Mouse (Mus musculus): ENCODE data around the gene Thada. TPM values are rescaled to one million over a fixed set of nuclear protein-coding genes. Genes with fewer than 3 reads are reported as not detected.
"Not testable (repeated sequence)": the region's sequence is repeated elsewhere in the genome, so short reads cannot be mapped to it uniquely, and the experiment has no call there.

Thada gene
- polyA plus RNA-seq, 1 experiment from 2014 or later: 2.3 TPM

DNA sequence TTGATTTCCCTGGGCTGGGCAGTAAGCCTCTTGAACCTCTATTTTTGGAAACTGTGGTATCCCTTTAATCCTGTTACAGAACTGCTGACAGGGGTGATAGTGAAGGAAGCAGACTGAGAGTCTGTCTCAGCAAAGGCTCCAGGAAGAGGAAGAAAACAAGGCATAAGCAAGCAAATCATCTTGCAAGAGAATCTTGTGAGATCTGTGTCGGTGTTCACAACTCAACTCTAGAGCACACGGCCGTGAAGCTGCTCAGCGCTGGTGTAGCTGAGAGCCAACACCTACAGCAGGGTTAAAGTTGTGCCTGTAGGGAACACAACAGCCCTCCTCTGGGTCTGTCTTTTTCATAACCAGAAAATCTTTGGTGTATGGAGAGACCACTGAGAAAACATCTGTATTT is 172.8 kb downstream of the Thada start:
- ATAC-seq (no peak), DNase-seq (ENCODE audit: low spot score) (peak; percentile 18)
- no peak for TF ChIP-seq CTCF (IDR thresholded peaks at IDR 0.05)
- TF ChIP-seq EP300 (IDR thresholded peaks at IDR 0.05): no peak
- H3K27ac ChIP-seq (ENCODE audit: low read length): peak overlapping the region; percentile 47; the same call in 1 of the 2 replicates
- no peak overlapping the region for H3K9ac ChIP-seq (replicated peaks; ENCODE audit: low read depth)
- H3K4me1 ChIP-seq (ENCODE audit: insufficient read depth, low read depth, low read length): peaks cover 3% of the 10 kb centered on the region; the same call in 1 of the 2 replicates
- H3K36me3 ChIP-seq (ENCODE audit: insufficient read depth, low read length): no peaks in the 10 kb centered on the region
- 63% methylated on average over 4 of the region's 4 CpGs for WGBS
- no peak overlapping the region for H3K4me3 ChIP-seq (ENCODE audit: low read depth, low read length)
- no peak overlapping the region for H3K4me2 ChIP-seq (replicated peaks; ENCODE audit: low read depth, low read length)
- H3K9me3 ChIP-seq (ENCODE audit: low read length): no peaks in the 10 kb centered on the region
- no peaks in the 10 kb centered on the region for H3K27me3 ChIP-seq (replicated peaks; ENCODE audit: insufficient read depth, low read length)

DNA sequence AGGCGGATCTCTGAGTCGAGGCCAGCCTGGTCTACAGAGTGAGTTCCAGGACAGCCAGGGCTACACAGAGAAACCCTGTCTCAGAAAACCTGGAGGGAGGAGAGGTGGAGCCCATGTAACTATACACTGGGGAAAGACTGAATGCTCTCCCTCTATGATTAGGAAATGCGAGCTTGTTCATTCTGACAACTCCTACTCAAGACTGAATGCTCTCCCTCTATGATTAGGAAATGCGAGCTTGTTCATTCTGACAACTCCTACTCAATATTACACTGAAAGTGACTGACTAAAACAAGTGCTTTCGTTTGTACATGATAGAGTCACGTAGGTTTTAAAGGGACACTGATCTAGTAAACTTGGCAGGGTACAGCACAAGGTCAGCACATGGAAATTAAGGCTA is 174.8 kb downstream of the Thada start:
- not testable (repeated sequence) for H3K27ac ChIP-seq (ENCODE audit: low read length); H3K9ac ChIP-seq (replicated peaks; ENCODE audit: low read depth); ATAC-seq; H3K4me3 ChIP-seq (ENCODE audit: low read depth, low read length); H3K9me3 ChIP-seq (ENCODE audit: low read length); H3K4me1 ChIP-seq (ENCODE audit: insufficient read depth, low read depth, low read length); DNase-seq (ENCODE audit: low spot score); H3K36me3 ChIP-seq (ENCODE audit: insufficient read depth, low read length); H3K4me2 ChIP-seq (replicated peaks; ENCODE audit: low read depth, low read length); H3K27me3 ChIP-seq (replicated peaks; ENCODE audit: insufficient read depth, low read length)
- WGBS: 83% methylated on average over 6 of the region's 6 CpGs

DNA sequence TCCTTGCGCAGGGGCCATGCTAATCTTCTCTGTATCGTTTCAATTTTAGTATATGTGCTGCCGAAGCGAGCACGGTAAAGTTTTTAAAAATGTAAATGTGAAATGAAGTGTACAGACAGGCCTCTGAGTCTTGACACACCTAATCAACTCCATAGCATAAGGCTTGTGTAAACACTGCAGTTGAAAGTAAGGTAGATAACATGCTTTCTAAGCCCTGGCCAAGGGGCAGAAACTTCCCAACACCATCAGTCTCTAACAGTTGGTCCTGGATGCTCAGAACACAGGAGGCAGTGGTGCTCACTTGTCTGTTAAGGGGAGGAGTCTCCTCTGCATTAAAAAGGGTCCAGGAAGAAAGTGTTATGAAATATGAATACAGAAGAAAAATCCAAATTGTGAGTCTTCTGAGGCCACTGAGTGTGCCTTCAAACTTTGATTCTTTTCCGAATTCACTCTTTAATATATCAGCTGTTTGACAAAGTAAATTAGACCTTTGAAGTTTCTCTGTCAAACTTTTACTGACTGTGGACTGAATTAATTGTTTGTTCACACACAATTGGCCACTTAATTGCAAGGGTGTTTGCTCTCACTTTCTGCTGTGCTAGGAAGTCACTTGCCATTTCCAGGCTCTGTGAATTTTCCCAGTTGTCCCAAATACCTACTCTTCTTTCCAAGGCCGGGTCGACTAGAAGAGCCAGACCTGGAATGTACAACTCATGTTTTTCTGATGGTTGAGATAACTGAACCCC is 178.2 kb downstream of the Thada start:
- no peak for ATAC-seq
- Histone ChIP-seq H3K4me3 (ENCODE audit: low read depth, low read length) (no peak overlapping the region), H3K4me2 (replicated peaks; ENCODE audit: low read depth, low read length) (no peak overlapping the region), H3K27me3 (replicated peaks; ENCODE audit: insufficient read depth, low read length) (no peaks in the 10 kb centered on the region), H3K27ac (ENCODE audit: low read length) (no peak overlapping the region), H3K9ac (replicated peaks; ENCODE audit: low read depth) (no peak overlapping the region), H3K9me3 (ENCODE audit: low read length) (no peaks in the 10 kb centered on the region), H3K4me1 (ENCODE audit: insufficient read depth, low read depth, low read length) (peaks cover 8% of the 10 kb centered on the region; the same call in 1 of the 2 replicates), H3K36me3 (ENCODE audit: insufficient read depth, low read length) (no peaks in the 10 kb centered on the region)
- no peak for TF ChIP-seq EP300 (IDR thresholded peaks at IDR 0.05)
- TF ChIP-seq CTCF (IDR thresholded peaks at IDR 0.05): no peak
- DNase-seq (ENCODE audit: low spot score): no peak
- WGBS: 44% methylated on average over 8 of the region's 8 CpGs

DNA sequence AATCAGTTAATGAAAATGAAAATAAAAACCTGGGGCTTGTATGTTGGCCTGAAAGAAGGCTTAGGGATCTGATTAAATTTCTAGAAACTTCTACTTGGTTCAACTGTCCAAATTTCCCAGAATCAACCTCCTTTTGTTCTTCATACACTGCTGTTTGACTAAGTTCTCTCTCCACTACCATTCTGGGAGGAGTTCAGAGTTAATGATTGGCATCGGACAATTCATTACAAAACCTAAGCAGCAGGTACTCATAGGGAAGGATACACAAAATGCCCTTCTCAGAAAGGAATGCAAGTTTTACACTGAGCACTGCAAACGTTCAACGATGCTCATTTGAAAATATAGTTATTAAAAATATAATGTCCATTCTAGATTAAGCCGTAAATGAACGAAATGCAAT is 179.5 kb downstream of the Thada start:
- WGBS: 80% methylated on average over 5 of the region's 5 CpGs

GRCm38 (mm10) chr17:84282388-84283280 is 183.4 kb downstream of the Thada start:
- peaks cover 15% of the 10 kb centered on the region; the same call in 1 of the 2 replicates for H3K4me1 ChIP-seq (ENCODE audit: insufficient read depth, low read depth, low read length)
- ATAC-seq (no peak), DNase-seq (ENCODE audit: low spot score) (no peak)
- H3K4me2 ChIP-seq (replicated peaks; ENCODE audit: low read depth, low read length): no peak overlapping the region
- H3K27ac ChIP-seq (ENCODE audit: low read length): no peak overlapping the region
- H3K9ac ChIP-seq (replicated peaks; ENCODE audit: low read depth): no peak overlapping the region
- H3K4me3 ChIP-seq (ENCODE audit: low read depth, low read length): no peak overlapping the region
- H3K27me3 ChIP-seq (replicated peaks; ENCODE audit: insufficient read depth, low read length): no peaks in the 10 kb centered on the region
- H3K9me3 ChIP-seq (ENCODE audit: low read length): no peaks in the 10 kb centered on the region
- 50% methylated on average over 8 of the region's 8 CpGs for WGBS
- TF ChIP-seq EP300 (IDR thresholded peaks at IDR 0.05): no peak
- no peak for TF ChIP-seq CTCF (IDR thresholded peaks at IDR 0.05)
- no peaks in the 10 kb centered on the region for H3K36me3 ChIP-seq (ENCODE audit: insufficient read depth, low read length)

More for the DNA sequence above, 179.5 kb downstream of the Thada start:
- H3K9me3 ChIP-seq (ENCODE audit: low read length): no peaks in the 10 kb centered on the region
- peaks cover 8% of the 10 kb centered on the region; the same call in 1 of the 2 replicates for H3K4me1 ChIP-seq (ENCODE audit: insufficient read depth, low read depth, low read length)
- DNase-seq (ENCODE audit: low spot score) (peak; percentile 39), ATAC-seq (no peak)
- H3K27ac ChIP-seq (ENCODE audit: low read length): no peak overlapping the region
- no peak for TF ChIP-seq CTCF (IDR thresholded peaks at IDR 0.05)
- no peaks in the 10 kb centered on the region for H3K27me3 ChIP-seq (replicated peaks; ENCODE audit: insufficient read depth, low read length)
- H3K4me2 ChIP-seq (replicated peaks; ENCODE audit: low read depth, low read length): no peak overlapping the region
- no peak overlapping the region for H3K9ac ChIP-seq (replicated peaks; ENCODE audit: low read depth)
- H3K4me3 ChIP-seq (ENCODE audit: low read depth, low read length): no peak overlapping the region
- H3K36me3 ChIP-seq (ENCODE audit: insufficient read depth, low read length): no peaks in the 10 kb centered on the region

- no peak for TF ChIP-seq EP300 (IDR thresholded peaks at IDR 0.05)
- H3K4me3 ChIP-seq (ENCODE audit: low read depth, low read length): no peak overlapping the region
- no peaks in the 10 kb centered on the region for H3K9me3 ChIP-seq (ENCODE audit: low read length)
- H3K36me3 ChIP-seq (ENCODE audit: insufficient read depth, low read length): no peaks in the 10 kb centered on the region
- no peaks in the 10 kb centered on the region for H3K27me3 ChIP-seq (replicated peaks; ENCODE audit: insufficient read depth, low read length)
- 55% methylated on average over 8 of the region's 8 CpGs for WGBS
- no peak overlapping the region for H3K9ac ChIP-seq (replicated peaks; ENCODE audit: low read depth)
- H3K4me2 ChIP-seq (replicated peaks; ENCODE audit: low read depth, low read length): no peak overlapping the region
- no peak for DNase-seq (ENCODE audit: low spot score)
- peak; percentile 42 for ATAC-seq
- 0 out of 2 replicates have a peak overlapping the region, but pooled peaks have one; percentile 5 for H3K27ac ChIP-seq (ENCODE audit: low read length)
- peaks cover 20% of the 10 kb centered on the region; the same call in 1 of the 2 replicates for H3K4me1 ChIP-seq (ENCODE audit: insufficient read depth, low read depth, low read length)
Observed at GRCm38 (mm10) chr17:84279001-84279400, 187.0 kb downstream of the Thada start.
